16 mouse cellular contexts compared by ENCODE assay signal in the genomic region with DNA sequence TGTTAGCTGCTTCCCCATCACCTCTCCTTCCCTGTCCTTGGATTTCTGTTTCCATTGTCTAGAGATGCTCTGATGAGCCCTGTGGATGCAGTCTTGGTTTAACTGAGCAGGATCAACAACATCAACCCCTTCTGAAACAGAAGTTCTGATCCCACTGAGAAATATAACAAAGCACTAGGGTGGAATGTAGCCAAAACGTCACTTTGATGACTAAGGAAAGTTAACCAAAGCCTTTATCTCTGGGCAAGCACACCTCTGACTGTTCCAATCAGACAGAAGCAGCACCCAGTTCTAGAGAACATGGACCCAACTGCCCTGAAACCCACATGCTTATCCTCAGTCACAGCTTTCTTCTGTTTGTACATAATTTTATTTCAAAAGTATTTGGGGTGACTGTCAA.
DNase-seq lines count a peak whose midpoint lies in the region; ATAC-seq lines count a peak whose summit lies in the region.
"Had no signal": no experiment of that assay in that cellular context is flagged by ENCODE, and none has a peak within 500 bp of the region (broad histone marks: within the 10 kb centered on the region; RNA-seq: fewer than 3 reads in every experiment).

No protein-coding gene starts in this region.

- H3K9me3 ChIP-seq in erythroblast, embryonic 14.5 days (ENCODE audit: control insufficient read depth, low read length): no peaks in the 10 kb centered on the region
- no peaks in the 10 kb centered on the region for H3K9me3 ChIP-seq in liver, embryonic 15.5 days (replicated peaks)

- H3K36me3 ChIP-seq in erythroblast, embryonic 14.5 days (ENCODE audit: control insufficient read depth): no peaks in the 10 kb centered on the region; the same call in 1 of the 2 replicates
- no peaks in the 10 kb centered on the region for H3K36me3 ChIP-seq in liver, embryonic 15.5 days (replicated peaks)

- peak overlapping the region; percentile 41 for H3K4me2 ChIP-seq in liver, embryonic 15.5 days

- peak; percentile 66 for DNase-seq in 416B (ENCODE audit: low read depth)
- peak; percentile 8 for DNase-seq in Muller cell, postnatal 12 days (ENCODE audit: inconsistent ontology term)
- DNase-seq in urinary bladder, postnatal 14 days (ENCODE audit: low spot score): no peak
- DNase-seq in gastrocnemius, adult 18-20 months (ENCODE audit: low spot score): no peak
- DNase-seq in left cerebral cortex, adult 11 months (ENCODE audit: low spot score): no peak
- DNase-seq in urinary bladder, postnatal 4 days (ENCODE audit: low spot score in 2 of 2): no peak
- DNase-seq: adrenal gland, adult 2 months; cerebellum, adult 9-11 months; embryo, embryonic 11 days; gastrocnemius, postnatal 10 days; kidney, adult 9 months; kidney, postnatal 36 days; layer of hippocampus, adult 9-11 months had no signal

- H3K27ac ChIP-seq in liver, embryonic 15.5 days (replicated peaks): peak overlapping the region; percentile 73

- 6% methylated on average over 1 of the region's 1 CpGs for WGBS in liver, embryonic 15.5 days (ENCODE audit: insufficient replicate concordance)

- ATAC-seq in liver, embryonic 15.5 days (ENCODE audit: insufficient read depth): peak; percentile 86
- ATAC-seq: forebrain, embryonic 16.5 days had no signal

- peak overlapping the region; percentile 3 for H3K4me3 ChIP-seq in erythroblast, embryonic 14.5 days (replicated peaks)
- no peak overlapping the region for H3K4me3 ChIP-seq in liver, embryonic 15.5 days (replicated peaks)

- H3K9ac ChIP-seq in liver, embryonic 15.5 days: no peak overlapping the region

- no peaks in the 10 kb centered on the region for H3K27me3 ChIP-seq in erythroblast, embryonic 14.5 days (ENCODE audit: control insufficient read depth)
- no peaks in the 10 kb centered on the region for H3K27me3 ChIP-seq in liver, embryonic 15.5 days

- H3K4me1 ChIP-seq in erythroblast, embryonic 14.5 days (ENCODE audit: control insufficient read depth): peaks cover 54% of the 10 kb centered on the region
- H3K4me1 ChIP-seq in liver, embryonic 15.5 days (replicated peaks): peaks cover 44% of the 10 kb centered on the region

Comparison
In these comparisons a context has a peak if more than half of its experiments do, and no peak if none do; other contexts are left out.
1. DNase-seq: peak in 416B (single experiment) and Muller cell, postnatal 12 days (single experiment); none in urinary bladder, postnatal 14 days (single experiment), gastrocnemius, adult 18-20 months (single experiment), left cerebral cortex, adult 11 months (single experiment) and urinary bladder, postnatal 4 days (0 of 2).